Mouse (Mus musculus) adrenal gland, postnatal 4 days (tissue): ENCODE data around the gene Apod. TPM values are rescaled to one million over a fixed set of nuclear protein-coding genes. Genes with fewer than 3 reads are reported as not detected.
A peak's percentile ranks its signal among the peaks of the same experiment; 100 is the strongest.
"Not testable (repeated sequence)": the region's sequence is repeated elsewhere in the genome, so short reads cannot be mapped to it uniquely, and the experiment has no call there.

ENCODE experiments used
- DNase-seq, 2 experiments: peaks; one replicate each; pipeline ENCODE4 v3.0.0; 2021 to 2022; ENCODE audit warnings: low spot score in 2 of 2, mixed read lengths in 2 of 2
- total RNA-seq, 2 experiments: library from RNA; stranded (reverse); gene quantifications; 2 replicates each; pipeline ENCODE4 v1.2.3; 2021

Gene Apod
- total RNA-seq, 2 experiments from 2014 or later, result 1.8 to 2.1 TPM

- DNase-seq, result no peak
These were observed 10.5 kb upstream of the Apod start for GRCm38 (mm10) chr16:31325120-31325519.

- no peak for DNase-seq
These were observed 6.9 kb upstream of the Apod start for GRCm38 (mm10) chr16:31321501-31321900.

GRCm38 (mm10) chr16:31320954-31321353, 6.3 kb upstream of the Apod start:
- no peak for DNase-seq

- not testable (repeated sequence) for DNase-seq
These were observed 5.1 kb upstream of the Apod start for GRCm38 (mm10) chr16:31319723-31320122.

GRCm38 (mm10) chr16:31319316-31319715, 4.7 kb upstream of the Apod start:
- no peak for DNase-seq

GRCm38 (mm10) chr16:31318418-31318817, 3.8 kb upstream of the Apod start:
- DNase-seq, result no peak

GRCm38 (mm10) chr16:31316246-31317143, 1.9 kb upstream of the Apod start:
- not testable (repeated sequence) for DNase-seq

GRCm38 (mm10) chr16:31315294-31315693, 686 bp upstream of the Apod start:
- DNase-seq, result no peak

- no peak for DNase-seq
These were observed 997 bp downstream of the Apod start for GRCm38 (mm10) chr16:31313611-31314010.

GRCm38 (mm10) chr16:31312296-31312695, 2.3 kb downstream of the Apod start:
- DNase-seq, result no peak

GRCm38 (mm10) chr16:31305199-31305919, 9.2 kb downstream of the Apod start:
- no peak for DNase-seq

- no peak for DNase-seq
These were observed 11.3 kb downstream of the Apod start for GRCm38 (mm10) chr16:31303276-31303675.

GRCm38 (mm10) chr16:31300883-31301532, 13.6 kb downstream of the Apod start:
- no peak for DNase-seq

GRCm38 (mm10) chr16:31300467-31300866, 14.1 kb downstream of the Apod start:
- DNase-seq, result no peak

- DNase-seq, result no peak
These were observed 14.7 kb downstream of the Apod start for GRCm38 (mm10) chr16:31299960-31300353.

- DNase-seq, result no peak
These were observed 15.2 kb downstream of the Apod start for GRCm38 (mm10) chr16:31299164-31299959.

- no peak for DNase-seq
These were observed 17.5 kb downstream of the Apod start for GRCm38 (mm10) chr16:31297113-31297512.

GRCm38 (mm10) chr16:31293761-31294160, 20.8 kb downstream of the Apod start:
- no peak for DNase-seq

GRCm38 (mm10) chr16:31290751-31291365, 23.8 kb downstream of the Apod start:
- DNase-seq, result no peak

GRCm38 (mm10) chr16:31290281-31290680, 24.3 kb downstream of the Apod start:
- peak; percentile 25 to 61 for DNase-seq
